Mouse (Mus musculus): ENCODE results near the gene Olfr507.
"Not testable (repeated sequence)": the region's sequence is repeated elsewhere in the genome, so short reads cannot be mapped to it uniquely, and the experiment has no call there.

The Olfr507 gene

GRCm38 (mm10) chr7:108621514-108621913, at the start of gene Olfr507:
Olfr507 (plus strand) TSS chr7:108621814.
- no peak for DNase-seq (ENCODE audit: low read depth, low spot score)

GRCm38 (mm10) chr7:108589797-108590196, 31.8 kb upstream of the Olfr507 start:
- no peak for DNase-seq (ENCODE audit: low read depth, low spot score)

- DNase-seq (ENCODE audit: low read depth, low spot score) = not testable (repeated sequence)
These were observed 19.7 kb upstream of the Olfr507 start for GRCm38 (mm10) chr7:108601916-108602315.

GRCm38 (mm10) chr7:108610487-108610886, 11.1 kb upstream of the Olfr507 start, which contains the start of gene Olfr506:
Olfr506 (plus strand) TSS chr7:108610787.
- no peak for DNase-seq (ENCODE audit: low read depth, low spot score)

DNA sequence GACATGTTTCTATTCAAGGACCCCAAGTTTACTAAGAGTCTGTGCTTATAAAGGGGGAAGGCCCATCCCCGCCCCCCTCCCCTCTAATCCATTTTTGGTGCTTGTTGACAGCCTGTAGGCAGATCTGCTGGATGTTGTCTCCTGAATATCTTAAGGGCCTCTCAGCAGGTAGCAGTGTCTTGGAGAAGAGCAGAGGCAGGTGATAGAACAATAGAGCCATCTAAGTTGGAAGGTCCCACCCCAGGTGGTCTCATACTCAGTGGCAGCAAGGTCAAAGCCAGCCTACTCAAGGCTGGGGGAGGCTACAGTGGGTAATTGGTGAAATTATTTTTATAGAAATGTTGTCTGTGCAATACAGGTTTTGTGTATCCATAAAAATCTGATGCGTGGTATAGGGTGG, 7.5 kb upstream of the Olfr507 start:
- DNase-seq (ENCODE audit: low read depth, low spot score) = no peak

- peak; percentile 18 for DNase-seq (ENCODE audit: low read depth, low spot score)
These were observed 4.8 kb upstream of the Olfr507 start for GRCm38 (mm10) chr7:108616781-108617180.

DNA sequence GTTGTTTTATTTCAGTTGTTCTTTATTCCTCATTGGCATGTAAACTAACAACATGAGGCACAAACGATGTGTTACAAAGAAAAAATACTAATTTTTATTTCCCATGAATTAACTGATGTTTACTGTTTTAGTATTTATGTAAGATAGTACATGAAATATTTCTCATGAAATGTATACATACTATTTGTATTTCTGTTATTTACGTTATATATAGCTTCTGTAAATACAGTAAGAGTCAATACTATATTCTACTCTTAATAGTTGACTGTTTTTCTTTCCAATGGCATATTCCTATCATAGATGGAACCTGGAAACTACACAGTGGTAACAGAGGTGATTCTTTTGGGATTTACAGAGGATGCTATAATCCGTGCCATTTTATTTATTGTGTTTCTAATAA, 8.1 kb downstream of the Olfr507 start, which contains the start of gene Olfr508:
Gene Olfr508 (plus strand): TSS at position 301 of the 400 bp plus-strand sequence.
- DNase-seq (ENCODE audit: low read depth, low spot score) = no peak

DNA sequence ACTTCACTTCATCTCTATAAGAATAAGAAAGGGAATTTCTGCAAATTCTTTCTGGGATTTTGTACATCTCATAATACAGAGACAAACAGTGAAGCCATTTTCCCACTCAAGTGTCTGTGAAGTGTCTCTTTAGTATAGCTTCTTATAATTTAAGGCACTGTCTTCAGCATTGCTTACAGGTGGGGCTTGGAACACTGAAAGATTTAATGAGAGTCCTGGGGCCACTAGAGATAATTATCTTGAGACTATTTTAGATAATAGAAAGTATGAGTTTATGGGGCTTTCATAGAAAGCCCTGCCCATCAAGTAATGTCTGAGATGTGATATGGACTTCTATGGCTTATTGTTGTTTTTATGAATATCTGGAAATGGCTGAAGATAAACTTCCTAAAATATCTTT, 30.2 kb downstream of the Olfr507 start, which contains the start of gene Olfr509:
Gene Olfr509 (minus strand): TSS at position 101 of the 400 bp plus-strand sequence.
- no peak for DNase-seq (ENCODE audit: low read depth, low spot score)

DNA sequence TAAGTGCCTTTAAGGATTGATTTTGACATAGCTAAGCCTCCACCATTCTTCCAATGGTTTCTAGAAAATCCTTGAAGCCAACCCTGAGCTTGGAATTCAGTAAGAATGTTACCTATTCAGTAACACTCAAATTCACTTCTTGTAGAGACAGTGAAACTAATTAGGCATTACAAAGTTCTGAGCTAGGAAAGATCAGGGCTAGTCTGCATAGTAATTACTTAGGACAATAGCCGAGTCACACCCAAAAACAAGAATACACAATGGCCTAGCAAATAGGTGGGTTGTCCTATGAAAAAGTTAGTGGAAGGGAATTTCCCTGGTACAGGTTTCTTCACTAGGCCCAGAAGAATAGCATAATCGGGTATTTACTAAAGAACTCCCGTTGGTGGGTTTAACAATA, 40.8 kb downstream of the Olfr507 start:
- no peak for DNase-seq (ENCODE audit: low read depth, low spot score)

DNA sequence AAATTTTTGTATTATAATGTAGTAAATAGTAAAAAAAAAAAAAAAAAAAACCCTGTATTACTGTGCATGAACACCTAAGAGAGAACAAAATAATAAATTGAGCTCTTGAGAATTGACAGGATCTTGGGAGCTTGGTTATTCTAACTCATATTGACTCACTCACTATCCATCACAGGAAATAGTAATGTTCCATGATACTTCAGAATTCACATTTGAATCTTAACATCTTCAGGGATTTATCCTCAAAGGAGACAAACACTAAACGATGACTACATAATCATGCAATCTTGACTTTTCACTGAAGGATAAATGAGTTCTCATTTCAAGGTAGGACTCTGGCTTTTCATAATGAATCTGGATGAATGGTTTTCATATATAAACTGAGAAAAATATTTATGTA, 44.5 kb downstream of the Olfr507 start, which contains the start of gene Olfr510:
Gene Olfr510 (plus strand): TSS at position 301 of the 400 bp plus-strand sequence.
- DNase-seq (ENCODE audit: low read depth, low spot score) = no peak

DNA sequence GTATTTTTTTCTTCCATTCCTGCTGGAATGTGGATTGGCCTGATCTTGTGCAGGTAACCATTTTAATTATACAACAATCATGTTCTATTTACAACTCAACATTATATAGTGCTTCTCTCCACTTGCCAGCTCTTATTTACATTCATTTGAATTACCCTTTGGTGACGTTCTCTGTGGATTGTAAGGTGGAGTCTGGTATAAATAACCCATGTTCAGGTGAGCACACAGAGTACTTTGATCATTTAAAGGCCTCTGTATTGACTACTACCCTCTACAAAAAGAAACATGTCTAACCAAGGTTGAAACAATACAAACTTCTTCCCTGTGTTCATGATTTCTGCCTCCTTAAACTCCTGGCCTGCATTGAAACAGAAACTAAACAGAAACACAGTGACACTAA, 49.4 kb downstream of the Olfr507 start:
- no peak for DNase-seq (ENCODE audit: low read depth, low spot score)

Measured in WW6 (cell line).